Mouse (Mus musculus): ENCODE results near the gene Spaca4.

DNA sequence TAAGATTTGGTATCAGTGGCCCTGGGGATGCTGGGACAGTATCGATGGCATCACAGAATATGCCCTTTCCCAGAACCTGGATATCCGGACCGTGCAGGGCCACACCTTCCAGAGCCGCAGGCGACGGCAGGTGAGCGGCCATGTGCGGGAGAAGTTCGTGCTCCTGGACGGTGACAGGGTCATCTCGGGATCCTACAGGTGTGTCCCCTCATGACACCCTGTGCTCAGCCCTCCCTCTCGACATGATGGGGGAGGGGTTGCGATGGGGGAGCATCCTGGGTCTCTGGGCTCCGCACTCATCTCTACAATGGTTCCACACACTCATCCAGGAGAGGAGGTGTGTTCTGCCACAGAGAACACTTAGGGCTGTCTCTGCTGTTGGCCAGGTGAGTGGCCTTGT is 1.8 kb downstream of the Spaca4 start:
- TF ChIP-seq CTCF (IDR thresholded peaks at IDR 0.05; ENCODE audit: borderline replicate concordance, extremely low read depth, insufficient read depth, insufficient read length): no peak
- TF ChIP-seq POLR2A (IDR thresholded peaks at IDR 0.05; ENCODE audit: borderline replicate concordance, extremely low read depth, insufficient read depth, insufficient read length, poor library complexity, severe bottlenecking): no peak
